In genomic region chr1:79806865-79807264, GRCm38 (mm10) we compare ENCODE assay signal across 14 mouse cellular contexts. TPM values are rescaled to one million over a fixed set of nuclear protein-coding genes. Genes with fewer than 3 reads are reported as not detected.
A peak's percentile ranks its signal among the peaks of the same experiment; 100 is the strongest.
DNase-seq lines count a peak whose midpoint lies in the region; ATAC-seq and TF ChIP-seq lines count a peak whose summit lies in the region.
"Had no signal": no experiment of that assay in that cellular context is flagged by ENCODE, and none has a peak within 500 bp of the region (broad histone marks: within the 10 kb centered on the region; RNA-seq: fewer than 3 reads in every experiment).

No protein-coding gene starts in this region.

- TF ChIP-seq CTCF in thymus, adult 2 months (IDR thresholded peaks at IDR 0.05; ENCODE audit: borderline replicate concordance, control insufficient read depth, extremely low read depth, insufficient read depth, low read length, poor library complexity) = no peak

- H3K4me2 ChIP-seq in forebrain, embryonic 14.5 days (ENCODE audit: low read length) = no peak overlapping the region
- no peak overlapping the region for H3K4me2 ChIP-seq in forebrain, embryonic 12.5 days
- H3K4me2 ChIP-seq in kidney, embryonic 14.5 days (replicated peaks; ENCODE audit: low read depth, low read length) = no peak overlapping the region
- H3K4me2 ChIP-seq: hindbrain, embryonic 13.5 days; limb, embryonic 12.5 days had no signal

- H3K27me3 ChIP-seq in forebrain, embryonic 14.5 days (replicated peaks; ENCODE audit: control insufficient read depth, insufficient read depth, low read length) = no peaks in the 10 kb centered on the region
- H3K27me3 ChIP-seq in forebrain, embryonic 12.5 days = no peaks in the 10 kb centered on the region
- H3K27me3 ChIP-seq in kidney, embryonic 14.5 days (ENCODE audit: control insufficient read depth, insufficient read depth, low read length) = no peaks in the 10 kb centered on the region
- no peaks in the 10 kb centered on the region for H3K27me3 ChIP-seq in thymus, adult 2 months (ENCODE audit: control insufficient read depth, insufficient read depth, low read length)
- H3K27me3 ChIP-seq: hindbrain, embryonic 13.5 days; limb, embryonic 12.5 days had no signal

- TF ChIP-seq POLR2A in thymus, adult 2 months (IDR thresholded peaks at IDR 0.05; ENCODE audit: control insufficient read depth, extremely low read depth, insufficient read depth, low read length, poor library complexity) = no peak

- peak; percentile 38 for DNase-seq in forebrain, embryonic 14.5 days (ENCODE audit: low spot score)
- peak; percentile 71 for DNase-seq in left cerebral cortex, postnatal 4 days
- no peak for DNase-seq in left cerebral cortex, adult 9 months (ENCODE audit: low spot score in 2 of 2)
- DNase-seq in right cerebral cortex, postnatal 14 days = peak; percentile 35
- DNase-seq in right cerebral cortex, postnatal 36 days (ENCODE audit: low spot score in 2 of 2) = no peak
- DNase-seq in thymus, adult 2 months = no peak
- DNase-seq: cerebellum, adult 2 months; heart, adult 18-20 months; kidney, adult 8-10 months had no signal

- intact Hi-C loops in left cerebral cortex, postnatal 4 days (cut with DNase I) = no loop called here

- no peaks in the 10 kb centered on the region for H3K9me3 ChIP-seq in forebrain, embryonic 14.5 days (replicated peaks; ENCODE audit: control insufficient read depth, low read length)
- no peaks in the 10 kb centered on the region for H3K9me3 ChIP-seq in forebrain, embryonic 12.5 days
- H3K9me3 ChIP-seq in kidney, embryonic 14.5 days (ENCODE audit: control insufficient read depth, low read length) = no peaks in the 10 kb centered on the region
- H3K9me3 ChIP-seq: hindbrain, embryonic 13.5 days; limb, embryonic 12.5 days had no signal

- H3K9ac ChIP-seq in forebrain, embryonic 14.5 days (ENCODE audit: low read length) = no peak overlapping the region
- no peak overlapping the region for H3K9ac ChIP-seq in forebrain, embryonic 12.5 days
- no peak overlapping the region for H3K9ac ChIP-seq in kidney, embryonic 14.5 days (ENCODE audit: low read depth, low read length)
- H3K9ac ChIP-seq: hindbrain, embryonic 13.5 days; limb, embryonic 12.5 days had no signal

- no peak overlapping the region for H3K27ac ChIP-seq in forebrain, embryonic 14.5 days (ENCODE audit: low read depth, low read length)
- H3K27ac ChIP-seq in forebrain, embryonic 12.5 days = no peak overlapping the region
- no peak overlapping the region for H3K27ac ChIP-seq in kidney, embryonic 14.5 days (ENCODE audit: low read depth, low read length)
- no peak overlapping the region for H3K27ac ChIP-seq in thymus, adult 2 months (ENCODE audit: control insufficient read depth, insufficient read depth, low read length)
- H3K27ac ChIP-seq: hindbrain, embryonic 13.5 days; limb, embryonic 12.5 days had no signal

- no peaks in the 10 kb centered on the region for H3K36me3 ChIP-seq in forebrain, embryonic 14.5 days (ENCODE audit: control insufficient read depth, insufficient read depth, low read length)
- H3K36me3 ChIP-seq in forebrain, embryonic 12.5 days (replicated peaks) = no peaks in the 10 kb centered on the region
- H3K36me3 ChIP-seq in kidney, embryonic 14.5 days (ENCODE audit: control insufficient read depth, insufficient read depth, low read length) = no peaks in the 10 kb centered on the region
- H3K36me3 ChIP-seq in thymus, adult 2 months (ENCODE audit: control insufficient read depth, insufficient read depth, low read length) = no peaks in the 10 kb centered on the region

- WGBS in forebrain, embryonic 14.5 days = 71% methylated on average over 5 of the region's 5 CpGs
- WGBS in forebrain, embryonic 12.5 days = 76% methylated on average over 5 of the region's 5 CpGs
- 85% methylated on average over 5 of the region's 5 CpGs for WGBS in kidney, embryonic 14.5 days
- 32% methylated on average over 5 of the region's 5 CpGs for WGBS in thymus, adult 2 months

- no peak overlapping the region for H3K4me3 ChIP-seq in forebrain, embryonic 14.5 days (ENCODE audit: low read depth, low read length)
- no peak overlapping the region for H3K4me3 ChIP-seq in forebrain, embryonic 12.5 days (replicated peaks)
- H3K4me3 ChIP-seq in kidney, embryonic 14.5 days (ENCODE audit: low read length) = no peak overlapping the region
- no peak overlapping the region for H3K4me3 ChIP-seq in thymus, adult 2 months (ENCODE audit: control insufficient read depth, insufficient read depth, low read length)
- H3K4me3 ChIP-seq: hindbrain, embryonic 13.5 days; limb, embryonic 12.5 days; myocyte had no signal

- ATAC-seq in forebrain, embryonic 14.5 days = no peak
- no peak for ATAC-seq in forebrain, embryonic 12.5 days (ENCODE audit: low FRiP score)
- ATAC-seq in kidney, embryonic 14.5 days (ENCODE audit: low FRiP score, low TSS enrichment) = no peak

- no peaks in the 10 kb centered on the region for H3K4me1 ChIP-seq in forebrain, embryonic 14.5 days (ENCODE audit: control insufficient read depth, insufficient read depth, low read length)
- no peaks in the 10 kb centered on the region for H3K4me1 ChIP-seq in forebrain, embryonic 12.5 days
- H3K4me1 ChIP-seq in kidney, embryonic 14.5 days (ENCODE audit: control insufficient read depth, insufficient read depth, low read length) = no peaks in the 10 kb centered on the region
- H3K4me1 ChIP-seq in thymus, adult 2 months (replicated peaks; ENCODE audit: control insufficient read depth, insufficient read depth, low read length) = no peaks in the 10 kb centered on the region
- H3K4me1 ChIP-seq: limb, embryonic 12.5 days had no signal

RNA-seq across cellular contexts. Expression of gene Wdfy1, which starts 30.9 kb away (rescaled TPM):
- polyA plus RNA-seq in forebrain, embryonic 14.5 days (2014; fragmentation: Nextera tagmentation; extraction: Ambion mirVana) = 69.8 and 75.5 TPM in 2 replicates
- polyA plus RNA-seq in forebrain, embryonic 12.5 days (2016; fragmentation: Nextera tagmentation; extraction: Ambion mirVana) = 49.6 and 50.6 TPM in 2 replicates
- total RNA-seq in left cerebral cortex, postnatal 4 days (2021) = 10 to 100 TPM; 56.1 to 59.6 TPM
- polyA plus RNA-seq in kidney, embryonic 14.5 days (2014; fragmentation: Nextera tagmentation; extraction: Ambion mirVana) = 26.3 and 38.8 TPM in 2 replicates
- 23.3 and 24.4 TPM in 2 replicates for polyA plus RNA-seq in thymus, adult 2 months (2012; rRNA removed)

RNA-seq across cellular contexts. Expression of gene Mrpl44, which starts 31.0 kb away (rescaled TPM):
- polyA plus RNA-seq in forebrain, embryonic 14.5 days (2014; fragmentation: Nextera tagmentation; extraction: Ambion mirVana) = 42.7 and 46.6 TPM in 2 replicates
- 49.9 and 51.0 TPM in 2 replicates for polyA plus RNA-seq in forebrain, embryonic 12.5 days (2016; fragmentation: Nextera tagmentation; extraction: Ambion mirVana)
- total RNA-seq in left cerebral cortex, postnatal 4 days (2021) = 10 to 100 TPM; 21.0 to 22.4 TPM
- 48.6 and 57.3 TPM in 2 replicates for polyA plus RNA-seq in kidney, embryonic 14.5 days (2014; fragmentation: Nextera tagmentation; extraction: Ambion mirVana)
- polyA plus RNA-seq in thymus, adult 2 months (2012; rRNA removed) = 15.1 and 16.4 TPM in 2 replicates

RNA-seq across cellular contexts. Expression of gene Serpine2, which starts 54.1 kb away (rescaled TPM):
- polyA plus RNA-seq in forebrain, embryonic 14.5 days (2014; fragmentation: Nextera tagmentation; extraction: Ambion mirVana) = 61.2 and 80.9 TPM in 2 replicates
- 42.5 and 43.8 TPM in 2 replicates for polyA plus RNA-seq in forebrain, embryonic 12.5 days (2016; fragmentation: Nextera tagmentation; extraction: Ambion mirVana)
- 100 to 1,000 TPM; 122 to 129 TPM for total RNA-seq in left cerebral cortex, postnatal 4 days (2021)
- 108 and 136 TPM in 2 replicates for polyA plus RNA-seq in kidney, embryonic 14.5 days (2014; fragmentation: Nextera tagmentation; extraction: Ambion mirVana)
- polyA plus RNA-seq in thymus, adult 2 months (2012; rRNA removed) = 33.8 and 46.7 TPM in 2 replicates

Comparison
In these comparisons a context has a peak if more than half of its experiments do, and no peak if none do; other contexts are left out.
1. DNase-seq: peak in forebrain, embryonic 14.5 days (single experiment), left cerebral cortex, postnatal 4 days (single experiment) and right cerebral cortex, postnatal 14 days (single experiment); none in left cerebral cortex, adult 9 months (0 of 2), right cerebral cortex, postnatal 36 days (0 of 2) and thymus, adult 2 months (single experiment).